ENCODE assay signal across 9 mouse cellular contexts in genomic region chr2:32535501-32535991, GRCm38 (mm10). TPM values are rescaled to one million over a fixed set of nuclear protein-coding genes. Genes with fewer than 3 reads are reported as not detected.
DNase-seq lines count a peak whose midpoint lies in the region; ATAC-seq and TF ChIP-seq lines count a peak whose summit lies in the region.
"Had no signal": no experiment of that assay in that cellular context is flagged by ENCODE, and none has a peak within 500 bp of the region (broad histone marks: within the 10 kb centered on the region; RNA-seq: fewer than 3 reads in every experiment).

No protein-coding gene starts in this region.

- WGBS in embryonic facial prominence, embryonic 12.5 days: under 1% methylated on average over 55 of the region's 56 CpGs
- WGBS in heart, embryonic 10.5 days: under 1% methylated on average over 56 of the region's 56 CpGs
- WGBS in liver, embryonic 14.5 days (ENCODE audit: insufficient replicate concordance): under 1% methylated on average over 46 of the region's 56 CpGs
- under 1% methylated on average over 48 of the region's 56 CpGs for WGBS in neural tube, embryonic 15.5 days

- no peaks in the 10 kb centered on the region for H3K36me3 ChIP-seq in embryonic facial prominence, embryonic 12.5 days
- H3K36me3 ChIP-seq in heart, embryonic 10.5 days: no peaks in the 10 kb centered on the region
- H3K36me3 ChIP-seq in liver, embryonic 14.5 days (replicated peaks; ENCODE audit: control insufficient read depth, insufficient read depth, low read depth): no peaks in the 10 kb centered on the region
- no peaks in the 10 kb centered on the region for H3K36me3 ChIP-seq in neural tube, embryonic 15.5 days

- no peak for TF ChIP-seq CTCF in liver, embryonic 14.5 days (IDR thresholded peaks at IDR 0.05; ENCODE audit: low read depth)

- peak overlapping the region; percentile 95 for H3K27ac ChIP-seq in embryonic facial prominence, embryonic 12.5 days
- H3K27ac ChIP-seq in heart, embryonic 10.5 days: peak overlapping the region; percentile 89
- no peak overlapping the region for H3K27ac ChIP-seq in liver, embryonic 14.5 days
- H3K27ac ChIP-seq in neural tube, embryonic 15.5 days (replicated peaks): peak overlapping the region; percentile 97

- H3K27me3 ChIP-seq in embryonic facial prominence, embryonic 12.5 days: no peaks in the 10 kb centered on the region
- H3K27me3 ChIP-seq in heart, embryonic 10.5 days (ENCODE audit: insufficient read depth, poor library complexity, severe bottlenecking): no peaks in the 10 kb centered on the region
- H3K27me3 ChIP-seq in liver, embryonic 14.5 days (ENCODE audit: control insufficient read depth, insufficient read depth, low read length): peaks cover 36% of the 10 kb centered on the region
- no peaks in the 10 kb centered on the region for H3K27me3 ChIP-seq in neural tube, embryonic 15.5 days (replicated peaks)

- peak overlapping the region; percentile 81 for H3K9ac ChIP-seq in embryonic facial prominence, embryonic 12.5 days
- peak overlapping the region; percentile 50 for H3K9ac ChIP-seq in liver, embryonic 14.5 days (replicated peaks)
- peak overlapping the region; percentile 94 for H3K9ac ChIP-seq in neural tube, embryonic 15.5 days (replicated peaks)

- H3K4me2 ChIP-seq in embryonic facial prominence, embryonic 12.5 days (replicated peaks): peak overlapping the region; percentile 90
- H3K4me2 ChIP-seq in liver, embryonic 14.5 days (ENCODE audit: low read depth): peak overlapping the region; percentile 96
- peak overlapping the region; percentile 74 for H3K4me2 ChIP-seq in neural tube, embryonic 15.5 days

- no peak for TF ChIP-seq EP300 in liver, embryonic 14.5 days (IDR thresholded peaks at IDR 0.05; ENCODE audit: low read depth)

- ATAC-seq in embryonic facial prominence, embryonic 12.5 days (ENCODE audit: insufficient number of reproducible peaks, insufficient read depth, low FRiP score, low TSS enrichment): 0 out of 2 replicates have a peak, but pooled peaks have one; percentile 10
- ATAC-seq in liver, embryonic 14.5 days (ENCODE audit: insufficient read depth): peak; percentile 65
- ATAC-seq in neural tube, embryonic 15.5 days (ENCODE audit: low FRiP score): peak; percentile 65

- H3K9me3 ChIP-seq in embryonic facial prominence, embryonic 12.5 days: no peaks in the 10 kb centered on the region
- no peaks in the 10 kb centered on the region for H3K9me3 ChIP-seq in heart, embryonic 10.5 days
- no peaks in the 10 kb centered on the region for H3K9me3 ChIP-seq in liver, embryonic 14.5 days (ENCODE audit: control insufficient read depth, low read length)
- H3K9me3 ChIP-seq in neural tube, embryonic 15.5 days (replicated peaks): no peaks in the 10 kb centered on the region

- peak overlapping the region; percentile 79 for H3K4me3 ChIP-seq in embryonic facial prominence, embryonic 12.5 days
- peak overlapping the region; percentile 88 for H3K4me3 ChIP-seq in heart, embryonic 10.5 days
- H3K4me3 ChIP-seq in liver, embryonic 14.5 days (ENCODE audit: insufficient read depth in 1 of 2, low read depth in 2 of 2, low read length in 2 of 2): peak overlapping the region; percentile 66 to 72
- peak overlapping the region; percentile 94 for H3K4me3 ChIP-seq in neural tube, embryonic 15.5 days (replicated peaks)

- peaks cover 54% of the 10 kb centered on the region for H3K4me1 ChIP-seq in embryonic facial prominence, embryonic 12.5 days
- peaks cover 62% of the 10 kb centered on the region for H3K4me1 ChIP-seq in heart, embryonic 10.5 days
- peaks cover 0 to 11% of the 10 kb centered on the region in 2 experiments; a peak in 3 of 4 replicates for H3K4me1 ChIP-seq in liver, embryonic 14.5 days (replicated peaks; ENCODE audit: control insufficient read depth in 2 of 2, insufficient read depth in 2 of 2, low read length in 1 of 2)
- H3K4me1 ChIP-seq in neural tube, embryonic 15.5 days: peaks cover 57% of the 10 kb centered on the region

- DNase-seq in CD4-positive, CD25-positive, alpha-beta regulatory T cell, adult 2 months (ENCODE audit: low read depth, low spot score): peak; percentile 91
- peak; percentile 80 for DNase-seq in adrenal gland, adult 2 months
- peak; percentile 80 for DNase-seq in heart, embryonic 10.5 days (ENCODE audit: low spot score)
- peak; percentile 82 for DNase-seq in kidney, adult 9 months
- DNase-seq in liver, embryonic 14.5 days (ENCODE audit: low read depth in 3 of 3, low spot score in 3 of 3): peak in 1 of 3 experiments; percentile 24
- peak; percentile 84 for DNase-seq in yolk sac, embryonic 10.5 days (ENCODE audit: low spot score)

RNA-seq across cellular contexts. Expression of gene Fam102a, which starts 0.4 kb away (rescaled TPM):
- 10 to 100 TPM; 37.1 to 40.8 TPM for total RNA-seq in adrenal gland, adult 2 months (2021)
- 40.2 and 43.1 TPM in 2 replicates for polyA plus RNA-seq in adrenal gland, adult 2 months (2012; rRNA removed)
- polyA plus RNA-seq in embryonic facial prominence, embryonic 12.5 days (2016; fragmentation: Nextera tagmentation; extraction: Ambion mirVana): 14.2 and 17.0 TPM in 2 replicates
- 5.9 and 8.3 TPM in 2 replicates for polyA plus RNA-seq in heart, embryonic 10.5 days (2016; fragmentation: Nextera tagmentation; extraction: Ambion mirVana)
- 0.88 and 1.0 TPM in 2 replicates for polyA plus RNA-seq in liver, embryonic 14.5 days (2012; rRNA removed)
- 0.91 and 1.1 TPM in 2 replicates for polyA plus RNA-seq in liver, embryonic 14.5 days (2014; fragmentation: Nextera tagmentation; extraction: Ambion mirVana)
- 6.7 and 7.0 TPM in 2 replicates for polyA plus RNA-seq in neural tube, embryonic 15.5 days (2015; fragmentation: Nextera tagmentation; extraction: Ambion mirVana)

RNA-seq across cellular contexts. Expression of gene Dpm2, which starts 35.1 kb away (rescaled TPM):
- total RNA-seq in adrenal gland, adult 2 months (2021): 10 to 100 TPM; 52.7 to 67.4 TPM
- 160 and 165 TPM in 2 replicates for polyA plus RNA-seq in adrenal gland, adult 2 months (2012; rRNA removed)
- polyA plus RNA-seq in embryonic facial prominence, embryonic 12.5 days (2016; fragmentation: Nextera tagmentation; extraction: Ambion mirVana): 110 and 113 TPM in 2 replicates
- 87.4 and 92.5 TPM in 2 replicates for polyA plus RNA-seq in heart, embryonic 10.5 days (2016; fragmentation: Nextera tagmentation; extraction: Ambion mirVana)
- polyA plus RNA-seq in liver, embryonic 14.5 days (2012; rRNA removed): 53.5 and 61.6 TPM in 2 replicates
- polyA plus RNA-seq in liver, embryonic 14.5 days (2014; fragmentation: Nextera tagmentation; extraction: Ambion mirVana): 53.6 and 54.6 TPM in 2 replicates
- 141 and 147 TPM in 2 replicates for polyA plus RNA-seq in neural tube, embryonic 15.5 days (2015; fragmentation: Nextera tagmentation; extraction: Ambion mirVana)

RNA-seq across cellular contexts. Expression of gene Pip5kl1, which starts 39.1 kb away (rescaled TPM):
- total RNA-seq in adrenal gland, adult 2 months (2021): under 1 TPM in 1 of 2 experiments, not detected in 1; 0.29 TPM
- 0.10 TPM in 1 of 2 replicates, not detected in the other for polyA plus RNA-seq in adrenal gland, adult 2 months (2012; rRNA removed)
- 2.9 and 3.4 TPM in 2 replicates for polyA plus RNA-seq in embryonic facial prominence, embryonic 12.5 days (2016; fragmentation: Nextera tagmentation; extraction: Ambion mirVana)
- 0.43 and 1.1 TPM in 2 replicates for polyA plus RNA-seq in heart, embryonic 10.5 days (2016; fragmentation: Nextera tagmentation; extraction: Ambion mirVana)
- polyA plus RNA-seq in liver, embryonic 14.5 days (2012; rRNA removed): 0.11 TPM in 2 replicates
- not detected in 2 replicates for polyA plus RNA-seq in liver, embryonic 14.5 days (2014; fragmentation: Nextera tagmentation; extraction: Ambion mirVana)
- polyA plus RNA-seq in neural tube, embryonic 15.5 days (2015; fragmentation: Nextera tagmentation; extraction: Ambion mirVana): 16.3 and 17.8 TPM in 2 replicates
- total RNA-seq: common myeloid progenitor, adult 5-6 weeks had no signal

RNA-seq across cellular contexts. Expression of gene 9430097D07Rik, which starts 39.9 kb away (rescaled TPM):
- total RNA-seq in adrenal gland, adult 2 months (2021): not detected
- polyA plus RNA-seq in adrenal gland, adult 2 months (2012; rRNA removed): not detected in 2 replicates
- polyA plus RNA-seq in embryonic facial prominence, embryonic 12.5 days (2016; fragmentation: Nextera tagmentation; extraction: Ambion mirVana): 0.29 TPM in 1 of 2 replicates, not detected in the other
- 0.09 and 0.15 TPM in 2 replicates for polyA plus RNA-seq in heart, embryonic 10.5 days (2016; fragmentation: Nextera tagmentation; extraction: Ambion mirVana)
- not detected in 2 replicates for polyA plus RNA-seq in liver, embryonic 14.5 days (2012; rRNA removed)
- 0.06 TPM in 1 of 2 replicates, not detected in the other for polyA plus RNA-seq in liver, embryonic 14.5 days (2014; fragmentation: Nextera tagmentation; extraction: Ambion mirVana)
- polyA plus RNA-seq in neural tube, embryonic 15.5 days (2015; fragmentation: Nextera tagmentation; extraction: Ambion mirVana): 0.59 and 0.99 TPM in 2 replicates
- total RNA-seq: common myeloid progenitor, adult 5-6 weeks had no signal

RNA-seq across cellular contexts. Expression of gene St6galnac4, which starts 51.3 kb away (rescaled TPM):
- total RNA-seq in adrenal gland, adult 2 months (2021): 10 to 100 TPM in 1 of 2 experiments, 1 to 10 TPM in 1; 5.6 to 14.5 TPM
- 15.4 and 18.5 TPM in 2 replicates for polyA plus RNA-seq in adrenal gland, adult 2 months (2012; rRNA removed)
- polyA plus RNA-seq in embryonic facial prominence, embryonic 12.5 days (2016; fragmentation: Nextera tagmentation; extraction: Ambion mirVana): 32.7 and 36.5 TPM in 2 replicates
- polyA plus RNA-seq in heart, embryonic 10.5 days (2016; fragmentation: Nextera tagmentation; extraction: Ambion mirVana): 39.8 and 49.0 TPM in 2 replicates
- 5.4 and 5.6 TPM in 2 replicates for polyA plus RNA-seq in liver, embryonic 14.5 days (2012; rRNA removed)
- 6.2 and 6.8 TPM in 2 replicates for polyA plus RNA-seq in liver, embryonic 14.5 days (2014; fragmentation: Nextera tagmentation; extraction: Ambion mirVana)
- 43.9 and 44.6 TPM in 2 replicates for polyA plus RNA-seq in neural tube, embryonic 15.5 days (2015; fragmentation: Nextera tagmentation; extraction: Ambion mirVana)

Comparison
In these comparisons a context has a peak if more than half of its experiments do, and no peak if none do; other contexts are left out.
1. ATAC-seq: peak in every context shown above with its lines; median percentile 65 in liver, embryonic 14.5 days; 65 in neural tube, embryonic 15.5 days; 10 in embryonic facial prominence, embryonic 12.5 days.